Mouse (Mus musculus) CH12.LX (cell line): ENCODE data around the gene Ssx2ip. TPM values are rescaled to one million over a fixed set of nuclear protein-coding genes. Genes with fewer than 3 reads are reported as not detected.

ENCODE experiments used
- DNase-seq: peaks from one replicate; pipeline ENCODE4 v3.0.0-alpha.2; 2013; ENCODE audit errors: extremely low read depth
- H3K27ac ChIP-seq: 2 replicates; pipeline ENCODE4 v1.5.1; 2012; ENCODE audit warnings: low read depth, mild to moderate bottlenecking, control low read depth, moderate library complexity; ENCODE audit not compliant: insufficient read depth
- H3K27me3 ChIP-seq: replicated peaks from 2 replicates; pipeline ENCODE3; 2012; ENCODE audit warnings: inconsistent platforms
- H3K36me3 ChIP-seq, 2 experiments: replicated peaks in 1 of 2; 2 replicates each; pipeline versions ENCODE3 to v1.6.1; 2012; ENCODE audit warnings: inconsistent platforms in 1 of 2, low read length in 1 of 2, mild to moderate bottlenecking in 1 of 2, mixed read lengths in 1 of 2, moderate library complexity in 1 of 2; ENCODE audit not compliant: control insufficient read depth in 1 of 2, insufficient read depth in 1 of 2
- H3K4me1 ChIP-seq, 2 experiments: 2 replicates each; pipeline ENCODE4 v1.6.1; 2012; ENCODE audit warnings: inconsistent platforms in 1 of 2, moderate library complexity in 1 of 2; ENCODE audit not compliant: insufficient read depth in 2 of 2, control insufficient read depth in 1 of 2
- H3K4me2 ChIP-seq: 2 replicates; pipeline ENCODE4 v1.6.1; 2012; ENCODE audit warnings: low read depth, mild to moderate bottlenecking, control low read depth; ENCODE audit not compliant: poor library complexity, insufficient read depth, severe bottlenecking
- H3K4me3 ChIP-seq, 3 experiments: fragments of 150-350 bp in 1 of 3; sonication (generic) in 1 of 3; replicated peaks in 1 of 3; 2 replicates each; pipeline versions ENCODE3 to v1.5.1; 2011 to 2012; ENCODE audit warnings: low read depth in 2 of 3, low read length in 2 of 3, mild to moderate bottlenecking in 2 of 3, moderate library complexity in 2 of 3, control low read depth in 1 of 3, improper control_type of control experiment in 1 of 3, inconsistent platforms in 1 of 3, mixed read lengths in 1 of 3; ENCODE audit not compliant: poor library complexity in 1 of 3
- H3K79me2 ChIP-seq: replicated peaks from 2 replicates; pipeline ENCODE4 v1.6.1; 2012; ENCODE audit warnings: mild to moderate bottlenecking, moderate library complexity; ENCODE audit not compliant: control insufficient read depth, poor library complexity, insufficient read depth, severe bottlenecking; ENCODE audit errors: extremely low read depth
- H3K9ac ChIP-seq: 2 replicates; pipeline ENCODE4 v1.6.1; 2012; ENCODE audit warnings: low read depth, mild to moderate bottlenecking, control low read depth, moderate library complexity; ENCODE audit not compliant: insufficient read depth
- H3K9me3 ChIP-seq: replicated peaks from 2 replicates; pipeline ENCODE3; 2012; ENCODE audit warnings: low read length, inconsistent platforms, mixed read lengths
- BHLHE40 ChIP-seq: IDR thresholded peaks from 2 replicates; pipeline ENCODE4 v1.6.1; 2011; ENCODE audit warnings: mild to moderate bottlenecking, low read depth, low read length, improper control_type of control experiment
- CTCF ChIP-seq, 2 experiments: IDR thresholded peaks in 1 of 2; conservative IDR thresholded peaks in 1 of 2; 2 replicates each; pipeline ENCODE4 v1.5.1; 2011 to 2012; ENCODE audit warnings: low read depth in 2 of 2, low read length in 2 of 2, improper control_type of control experiment in 1 of 2, inconsistent platforms in 1 of 2, mild to moderate bottlenecking in 1 of 2, moderate library complexity in 1 of 2
- ELF1 ChIP-seq: IDR thresholded peaks from 2 replicates; pipeline ENCODE4 v1.6.1; 2014; ENCODE audit warnings: low read depth, mild to moderate bottlenecking, inconsistent platforms, low read length, improper control_type of control experiment
- EP300 ChIP-seq: IDR thresholded peaks from 2 replicates; pipeline ENCODE4 v1.6.1; 2011; ENCODE audit warnings: low read length, improper control_type of control experiment
- GABPA ChIP-seq: IDR thresholded peaks from 2 replicates; pipeline ENCODE4 v1.6.1; 2012; ENCODE audit warnings: low read depth, low read length, improper control_type of control experiment, inconsistent platforms; ENCODE audit not compliant: insufficient replicate concordance
- HCFC1 ChIP-seq: IDR thresholded peaks from 2 replicates; pipeline ENCODE4 v1.6.1; 2012; ENCODE audit warnings: low read depth, mild to moderate bottlenecking, inconsistent platforms, low read length, improper control_type of control experiment
- JUN ChIP-seq: IDR thresholded peaks from 2 replicates; pipeline ENCODE4 v1.6.1; 2011; ENCODE audit warnings: low read depth, mild to moderate bottlenecking, low read length, improper control_type of control experiment, moderate library complexity; ENCODE audit not compliant: insufficient read depth
- JUND ChIP-seq: conservative IDR thresholded peaks from 2 replicates; pipeline ENCODE4 v1.6.1; 2011; ENCODE audit warnings: low read depth, low read length, improper control_type of control experiment
- NELFE ChIP-seq: IDR thresholded peaks from 2 replicates; pipeline ENCODE4 v1.6.1; 2011; ENCODE audit warnings: low read depth, low read length, improper control_type of control experiment
- NRF1 ChIP-seq: IDR thresholded peaks from 2 replicates; pipeline ENCODE4 v1.6.1; 2014; ENCODE audit warnings: low read depth, mild to moderate bottlenecking, inconsistent platforms, low read length, improper control_type of control experiment, moderate library complexity
- POLR2A ChIP-seq: IDR thresholded peaks from 2 replicates; pipeline ENCODE4 v1.6.1; 2011; ENCODE audit warnings: low read depth, mild to moderate bottlenecking, improper control_type of control experiment, low read length
- RAD21 ChIP-seq: IDR thresholded peaks from 2 replicates; pipeline ENCODE4 v1.6.1; 2011; ENCODE audit warnings: low read depth, mild to moderate bottlenecking, low read length, improper control_type of control experiment, moderate library complexity
- SIN3A ChIP-seq: IDR thresholded peaks from 2 replicates; pipeline ENCODE4 v1.6.1; 2012; ENCODE audit warnings: low read length, improper control_type of control experiment, inconsistent platforms
- SMC3 ChIP-seq: IDR thresholded peaks from 2 replicates; pipeline ENCODE4 v1.6.1; 2011; ENCODE audit warnings: low read depth, low read length, improper control_type of control experiment
- TBP ChIP-seq: conservative IDR thresholded peaks from 2 replicates; pipeline ENCODE4 v1.6.1; 2011; ENCODE audit warnings: low read depth, low read length, improper control_type of control experiment
- UBTF ChIP-seq: IDR thresholded peaks from 2 replicates; pipeline ENCODE4 v1.6.1; 2012; ENCODE audit warnings: low read depth, mild to moderate bottlenecking, inconsistent platforms, low read length, improper control_type of control experiment, moderate library complexity
- USF2 ChIP-seq: conservative IDR thresholded peaks from 2 replicates; pipeline ENCODE4 v1.6.1; 2011; ENCODE audit warnings: low read depth, low read length, improper control_type of control experiment
- ZC3H11A ChIP-seq: IDR thresholded peaks from 2 replicates; pipeline ENCODE4 v1.6.1; 2012; ENCODE audit warnings: low read depth, mild to moderate bottlenecking, inconsistent platforms, low read length, improper control_type of control experiment
- ZMIZ1 ChIP-seq: IDR thresholded peaks from 2 replicates; pipeline ENCODE4 v1.6.1; 2012; ENCODE audit warnings: low read depth, mild to moderate bottlenecking, inconsistent platforms, low read length, improper control_type of control experiment
- ZNF384 ChIP-seq: IDR thresholded peaks from 2 replicates; pipeline ENCODE4 v1.6.1; 2012; ENCODE audit warnings: low read depth, low read length, improper control_type of control experiment, inconsistent platforms
- dilution Hi-C: fragments of 300-500 bp; cut with MboI; formaldehyde crosslinking; loops from 2 replicates; pipeline ENCODE4 v1.14.3; 2020; ENCODE audit warnings: low sequenced_read_pairs; ENCODE audit not compliant: extremely low pct_unique_long_range_greater_than_20kb, extremely low pct_ligation_motif_present
- in situ Hi-C: fragments of 300-500 bp; cut with MboI; formaldehyde crosslinking; loops from 3 replicates; pipeline ENCODE4 v1.14.3; 2019; ENCODE audit warnings: low sequenced_read_pairs, low pct_ligation_motif_present, low pct_unique_long_range_greater_than_20kb, mixed read lengths
- polyA plus RNA-seq: library from polyadenylated mRNA; unstranded; fragments of >175 nt; gene quantifications from 2 replicates; pipeline ENCODE4 v1.2.1, GENCODE M21; 2012; ENCODE audit warnings: low read depth; ENCODE audit not compliant: insufficient read length
- total RNA-seq, 2 experiments: library from RNA; depleted of rRNA; stranded (reverse); fragments of 300-350 nt in 1 of 2; fragments of >200 nt in 1 of 2; gene quantifications; 2 replicates each; pipeline ENCODE4 v1.2.3; 2012 to 2014

Ssx2ip gene
- total and polyA plus RNA-seq, 3 experiments: 28.0 to 32.6 (median 31.9) TPM

GRCm38 (mm10) chr3:146418901-146419300 is 14.5 kb downstream of the Ssx2ip start:
- no peaks in the 10 kb centered on the region for H3K27me3 ChIP-seq
- peaks cover 5 to 16% of the 10 kb centered on the region in 2 experiments; a peak in 3 of 4 replicates for H3K4me1 ChIP-seq
- H3K9ac ChIP-seq: no peak overlapping the region
- TF ChIP-seq ELF1: no peak
- TF ChIP-seq ZNF384: no peak
- TF ChIP-seq SMC3: no peak
- no peak for TF ChIP-seq POLR2A
- TF ChIP-seq BHLHE40: no peak
- TF ChIP-seq GABPA: no peak
- TF ChIP-seq SIN3A: no peak
- no peak for TF ChIP-seq ZC3H11A
- no peak for TF ChIP-seq RAD21
- TF ChIP-seq NELFE: no peak
- TF ChIP-seq USF2: no peak
- no peak for TF ChIP-seq ZMIZ1
- no peak for TF ChIP-seq TBP
- no peak for TF ChIP-seq NRF1
- TF ChIP-seq UBTF: no peak
- no peak for TF ChIP-seq CTCF (conservative IDR thresholded peaks at IDR 0.05 in 1 of 2, IDR thresholded peaks at IDR 0.05 in 1 of 2; ENCODE audit: low read depth in 2 of 2, low read length in 2 of 2)
- TF ChIP-seq, all 38 proteins: peak for 0
- Histone ChIP-seq H3K27ac (no peak overlapping the region), H3K36me3 (peaks cover 26 to 86% of the 10 kb centered on the region in 2 experiments), H3K4me2 (no peak overlapping the region), H3K79me2 (no peaks in the 10 kb centered on the region), H3K9me3 (no peaks in the 10 kb centered on the region), H3K4me3 (no peak overlapping the region)
- in situ Hi-C loops (no loop called here), dilution Hi-C loops (no loop called here)
- DNase-seq: no peak

- Histone ChIP-seq H3K27ac (no peak overlapping the region), H3K9ac (no peak overlapping the region), H3K4me3 (no peak overlapping the region), H3K9me3 (no peaks in the 10 kb centered on the region), H3K79me2 (no peaks in the 10 kb centered on the region), H3K36me3 (peaks cover 26 to 87% of the 10 kb centered on the region in 2 experiments), H3K4me2 (no peak overlapping the region), H3K4me1 (peaks cover 0 to 10% of the 10 kb centered on the region in 2 experiments; a peak in 2 of 4 replicates), H3K27me3 (no peaks in the 10 kb centered on the region)
- dilution Hi-C loops: no loop called here
- TF ChIP-seq JUND (no peak), JUN (no peak), NRF1 (no peak), SMC3 (no peak), EP300 (no peak), HCFC1 (no peak)
- in situ Hi-C loops: no loop called here
- DNase-seq: no peak
These were observed 15.1 kb downstream of the Ssx2ip start for GRCm38 (mm10) chr3:146419534-146419933.
